Mouse (Mus musculus) midbrain, embryonic 16.5 days (tissue): ENCODE data around the gene Gm13694. TPM values are rescaled to one million over a fixed set of nuclear protein-coding genes. Genes with fewer than 3 reads are reported as not detected.
"Not testable (repeated sequence)": the region's sequence is repeated elsewhere in the genome, so short reads cannot be mapped to it uniquely, and the experiment has no call there.

Experiments
- ATAC-seq: fragments of 200-750 bp; cut with Nextera tagmentation; 2 replicates; pipeline ENCODE4 v1.8.0; 2017; ENCODE audit warnings: moderate TSS enrichment
- H3K27ac ChIP-seq: fragments of 300-500 bp; sonication (generic); 2 replicates; pipeline ENCODE4 v1.5.1; 2014; ENCODE audit warnings: mild to moderate bottlenecking, low read length, mixed read lengths
- H3K27me3 ChIP-seq: fragments of 300-500 bp; sonication (generic); 2 replicates; pipeline ENCODE4 v1.6.1; 2014; ENCODE audit warnings: low read depth, low read length, mixed read lengths; ENCODE audit not compliant: control insufficient read depth, insufficient read depth
- H3K36me3 ChIP-seq: fragments of 300-500 bp; sonication (generic); 2 replicates; pipeline ENCODE4 v1.6.1; 2014; ENCODE audit warnings: mild to moderate bottlenecking, low read length, moderate library complexity, mixed read lengths; ENCODE audit not compliant: control insufficient read depth, insufficient read depth
- H3K4me1 ChIP-seq: fragments of 300-500 bp; sonication (generic); 2 replicates; pipeline ENCODE4 v1.6.1; 2014; ENCODE audit warnings: mild to moderate bottlenecking, low read length, mixed read lengths; ENCODE audit not compliant: control insufficient read depth, insufficient read depth
- H3K4me2 ChIP-seq: fragments of 300-500 bp; sonication (generic); 2 replicates; pipeline ENCODE4 v1.6.1; 2014; ENCODE audit warnings: mild to moderate bottlenecking, low read length, mixed read lengths
- H3K4me3 ChIP-seq: fragments of 300-500 bp; sonication (generic); 2 replicates; pipeline ENCODE4 v1.5.1; 2014; ENCODE audit warnings: low read depth, mild to moderate bottlenecking, low read length, moderate library complexity, mixed read lengths
- H3K9ac ChIP-seq: fragments of 300-500 bp; sonication (generic); 2 replicates; pipeline ENCODE4 v1.6.1; 2014; ENCODE audit warnings: low read depth, low read length, mixed read lengths
- H3K9me3 ChIP-seq: fragments of 300-500 bp; sonication (generic); replicated peaks from 2 replicates; pipeline ENCODE4 v1.6.1; 2014; ENCODE audit warnings: mild to moderate bottlenecking, low read length, mixed read lengths; ENCODE audit not compliant: control insufficient read depth, poor library complexity, severe bottlenecking
- WGBS: fragments of 180-500 bp; shearing (Covaris S2); extraction: QIAGEN DNeasy Blood & Tissue Kit; methylation state at CpG from one replicate; pipeline ENCODE4 v1.1.7; 2014; 5-methylcytosine and 5-hydroxymethylcytosine counted together
- polyA plus RNA-seq: library from polyadenylated mRNA; unstranded; fragments of >200 nt; fragmentation: Nextera tagmentation; extraction: Ambion mirVana; gene quantifications from 2 replicates; pipeline ENCODE4 v1.2.1, GENCODE M21; 2015

The Gm13694 gene
- polyA plus RNA-seq, 1 experiment from 2014 or later: not detected

DNA sequence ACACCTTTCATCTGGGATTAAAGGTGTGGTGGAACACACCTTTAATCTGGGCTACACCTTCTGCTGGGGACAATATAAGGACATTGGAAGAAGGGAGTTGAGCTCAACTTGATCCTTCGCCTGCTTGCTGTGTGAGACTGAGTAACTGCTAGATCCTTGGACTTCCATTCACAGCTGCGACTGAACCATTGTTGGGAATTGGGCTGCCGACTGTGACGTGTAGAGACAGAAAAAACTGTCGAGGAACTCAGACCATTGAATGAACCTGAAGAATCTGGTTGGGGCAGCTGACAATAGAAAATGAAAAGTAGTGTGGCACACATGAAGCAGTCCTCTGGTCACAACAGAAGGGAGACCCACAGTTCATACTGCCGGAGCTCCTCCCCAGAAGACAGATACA, 5.7 kb downstream of the Gm13694 start, which contains the start of gene Gm13697:
Gene Gm13697 (plus strand): TSS at position 301 of the 400 bp plus-strand sequence.
- not testable (repeated sequence) for H3K9ac ChIP-seq, H3K4me3 ChIP-seq, H3K27ac ChIP-seq, H3K4me2 ChIP-seq, ATAC-seq, H3K4me1 ChIP-seq, H3K36me3 ChIP-seq, H3K27me3 ChIP-seq, H3K9me3 ChIP-seq
- WGBS: no CpG with 5 or more reads among the region's 6 CpGs

DNA sequence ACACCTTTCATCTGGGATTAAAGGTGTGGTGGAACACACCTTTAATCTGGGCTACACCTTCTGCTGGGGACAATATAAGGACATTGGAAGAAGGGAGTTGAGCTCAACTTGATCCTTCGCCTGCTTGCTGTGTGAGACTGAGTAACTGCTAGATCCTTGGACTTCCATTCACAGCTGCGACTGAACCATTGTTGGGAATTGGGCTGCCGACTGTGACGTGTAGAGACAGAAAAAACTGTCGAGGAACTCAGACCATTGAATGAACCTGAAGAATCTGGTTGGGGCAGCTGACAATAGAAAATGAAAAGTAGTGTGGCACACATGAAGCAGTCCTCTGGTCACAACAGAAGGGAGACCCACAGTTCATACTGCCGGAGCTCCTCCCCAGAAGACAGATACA, 11.5 kb downstream of the Gm13694 start, which contains the start of gene Gm13691:
Gene Gm13691 (plus strand): TSS at position 301 of the 400 bp plus-strand sequence.
- H3K4me2 ChIP-seq, H3K27me3 ChIP-seq, H3K9me3 ChIP-seq, H3K4me1 ChIP-seq, H3K27ac ChIP-seq, H3K4me3 ChIP-seq, H3K36me3 ChIP-seq, H3K9ac ChIP-seq, ATAC-seq: not testable (repeated sequence)
- WGBS: no CpG with 5 or more reads among the region's 6 CpGs

DNA sequence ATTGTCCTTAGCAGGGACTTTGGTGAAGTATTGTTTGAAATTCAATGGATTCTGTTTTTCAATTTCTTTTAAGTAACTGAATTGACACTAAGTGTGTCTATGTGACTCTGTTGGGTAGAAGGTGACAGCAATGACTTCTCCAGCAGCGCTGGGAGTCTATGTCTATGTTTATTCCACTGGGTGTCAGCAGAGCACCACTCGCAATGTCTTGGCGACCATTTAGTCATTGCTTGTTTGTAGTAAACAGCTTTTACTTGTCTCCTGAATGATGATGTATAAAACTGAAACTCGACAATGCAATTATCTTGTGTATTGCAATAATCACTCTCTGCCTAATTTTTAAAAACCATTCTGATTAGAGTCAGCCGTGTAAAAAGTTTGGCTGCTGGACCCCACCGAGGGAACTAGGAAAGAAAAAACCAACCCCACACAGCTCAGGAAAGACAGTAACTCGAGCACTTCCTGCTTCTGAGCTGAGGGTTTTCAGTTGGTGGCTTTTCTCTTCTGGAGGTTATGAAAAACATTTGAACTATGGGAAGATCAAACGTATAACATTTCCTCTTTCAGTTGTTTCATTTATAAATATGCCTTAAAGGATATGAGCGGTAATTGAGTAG, 15.0 kb downstream of the Gm13694 start:
- H3K4me3 ChIP-seq, H3K36me3 ChIP-seq, H3K9me3 ChIP-seq, H3K4me2 ChIP-seq, H3K9ac ChIP-seq, H3K27me3 ChIP-seq, ATAC-seq, H3K4me1 ChIP-seq, H3K27ac ChIP-seq: not testable (repeated sequence)
- 70% methylated on average over 7 of the region's 9 CpGs for WGBS

DNA sequence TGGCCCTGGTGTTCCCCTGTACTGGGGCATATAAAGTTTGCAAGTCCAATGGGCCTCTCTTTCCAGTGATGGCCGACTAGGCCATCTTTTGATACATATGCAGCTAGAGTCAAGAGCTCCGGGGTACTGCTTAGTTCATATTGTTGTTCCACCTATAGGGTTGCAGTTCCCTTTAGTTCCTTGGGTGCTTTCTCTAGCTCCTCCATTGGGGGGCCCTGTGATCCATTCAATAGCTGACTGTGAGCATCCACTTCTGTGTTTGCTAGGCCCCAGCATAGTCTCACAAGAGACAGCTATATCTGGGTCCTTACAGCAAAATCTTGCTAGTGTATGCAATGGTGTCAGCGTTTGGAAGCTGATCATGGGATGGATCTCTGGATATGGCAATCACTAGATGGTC, 15.8 kb downstream of the Gm13694 start:
- H3K4me2 ChIP-seq, H3K9ac ChIP-seq, H3K36me3 ChIP-seq, ATAC-seq, H3K9me3 ChIP-seq, H3K27ac ChIP-seq, H3K4me1 ChIP-seq, H3K4me3 ChIP-seq, H3K27me3 ChIP-seq: not testable (repeated sequence)
- WGBS: no CpG with 5 or more reads among the region's 3 CpGs

DNA sequence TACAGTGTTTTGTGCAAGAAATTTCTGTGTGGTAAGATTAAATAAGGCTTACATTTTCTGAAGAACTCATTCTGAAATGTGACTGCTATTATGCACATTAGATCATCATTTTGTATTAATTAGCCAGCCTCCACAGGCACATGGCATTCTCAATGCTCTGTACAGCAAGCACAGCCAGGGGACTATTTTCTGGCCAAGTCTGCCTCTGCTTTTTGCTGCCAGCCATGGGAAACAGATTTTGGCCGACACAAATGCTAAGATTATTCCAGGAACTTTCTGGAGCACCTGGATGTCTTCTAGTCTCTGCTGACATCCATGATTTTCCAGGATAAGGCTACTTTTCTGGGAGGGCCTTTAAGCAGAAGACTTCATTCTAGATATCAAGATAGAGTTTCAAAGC, 30.2 kb downstream of the Gm13694 start:
- Histone ChIP-seq H3K27ac (no peak overlapping the region), H3K9me3 (no peaks in the 10 kb centered on the region), H3K4me2 (no peak overlapping the region), H3K4me1 (no peaks in the 10 kb centered on the region), H3K9ac (no peak overlapping the region), H3K4me3 (no peak overlapping the region), H3K27me3 (no peaks in the 10 kb centered on the region), H3K36me3 (no peaks in the 10 kb centered on the region)
- 73% methylated on average over 1 of the region's 1 CpGs for WGBS
- no peak for ATAC-seq

DNA sequence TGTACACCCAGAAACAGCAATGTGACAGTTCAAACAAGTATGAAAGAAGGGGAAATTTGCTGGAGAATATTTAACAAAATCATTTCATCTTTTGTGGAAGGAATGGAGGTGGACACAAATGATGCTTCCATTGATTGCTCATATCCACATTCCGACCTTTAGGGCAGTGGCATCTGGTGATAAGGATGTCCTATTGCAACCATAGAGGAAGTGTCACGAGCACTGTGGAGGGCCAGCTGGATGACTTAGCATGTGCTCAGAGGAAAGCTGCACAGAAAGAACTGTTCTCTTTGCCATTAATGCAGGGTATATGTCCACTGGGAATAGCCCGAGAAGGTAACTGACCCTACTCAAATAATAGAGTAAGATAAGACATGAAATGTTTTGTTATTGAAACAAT, 31.1 kb downstream of the Gm13694 start:
- ATAC-seq: no peak
- H3K36me3 ChIP-seq: no peaks in the 10 kb centered on the region
- WGBS: 94% methylated on average over 3 of the region's 3 CpGs
- no peak overlapping the region for H3K4me2 ChIP-seq
- H3K4me1 ChIP-seq: no peaks in the 10 kb centered on the region
- no peaks in the 10 kb centered on the region for H3K27me3 ChIP-seq
- H3K9ac ChIP-seq: no peak overlapping the region
- no peak overlapping the region for H3K27ac ChIP-seq
- no peaks in the 10 kb centered on the region for H3K9me3 ChIP-seq
- no peak overlapping the region for H3K4me3 ChIP-seq

DNA sequence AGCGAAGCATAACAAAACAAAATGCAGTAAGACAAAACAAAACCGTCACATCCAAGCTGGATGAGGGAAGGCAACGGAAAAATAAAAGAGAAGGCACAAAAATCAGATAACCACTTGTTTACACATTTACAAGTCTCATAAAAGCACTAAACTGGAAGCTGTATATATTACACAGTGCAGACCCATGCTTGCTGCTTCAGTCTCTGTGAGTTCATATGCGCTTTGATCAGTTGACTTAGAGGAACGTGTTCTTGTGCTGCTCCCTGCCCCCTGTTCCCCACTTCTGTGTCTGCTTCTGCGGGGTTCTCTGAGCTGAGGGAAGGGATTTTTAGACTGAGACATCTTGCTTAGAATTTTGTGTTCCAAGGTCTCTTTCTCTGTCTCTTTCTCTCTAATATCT, 35.8 kb downstream of the Gm13694 start:
- whole genome bisulfite sequencing: 76% methylated on average over 6 of the region's 6 CpGs
- no peak for ATAC-seq
- no peak overlapping the region for H3K9ac ChIP-seq

DNA sequence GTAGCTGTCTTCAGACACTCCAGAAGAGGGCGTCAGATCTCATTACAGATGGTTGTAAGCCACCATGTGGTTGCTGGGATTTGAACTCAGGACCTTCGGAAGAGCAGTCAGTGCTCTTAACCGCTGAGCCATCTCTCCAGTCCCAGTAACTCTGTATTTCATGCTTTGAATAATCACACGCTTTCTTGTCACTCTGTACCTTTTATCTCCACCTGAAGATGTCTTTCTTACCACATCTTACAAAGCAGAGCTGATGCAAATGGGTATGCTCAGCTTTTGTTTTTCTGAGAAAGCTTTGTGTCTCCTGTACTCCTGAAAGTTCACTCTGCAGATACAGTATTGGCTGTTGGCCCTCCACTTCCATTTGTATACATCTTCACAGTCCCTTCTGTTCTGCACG, 37.6 kb downstream of the Gm13694 start:
- WGBS: 84% methylated on average over 4 of the region's 5 CpGs
- not testable (repeated sequence) for H3K9me3 ChIP-seq, H3K4me1 ChIP-seq, H3K27ac ChIP-seq, H3K4me2 ChIP-seq, ATAC-seq, H3K27me3 ChIP-seq, H3K9ac ChIP-seq, H3K4me3 ChIP-seq, H3K36me3 ChIP-seq

More for the DNA sequence above, 35.8 kb downstream of the Gm13694 start:
- Histone ChIP-seq H3K4me3 (no peak overlapping the region), H3K9me3 (no peaks in the 10 kb centered on the region), H3K4me1 (no peaks in the 10 kb centered on the region), H3K4me2 (no peak overlapping the region), H3K36me3 (no peaks in the 10 kb centered on the region), H3K27ac (no peak overlapping the region), H3K27me3 (no peaks in the 10 kb centered on the region)

DNA sequence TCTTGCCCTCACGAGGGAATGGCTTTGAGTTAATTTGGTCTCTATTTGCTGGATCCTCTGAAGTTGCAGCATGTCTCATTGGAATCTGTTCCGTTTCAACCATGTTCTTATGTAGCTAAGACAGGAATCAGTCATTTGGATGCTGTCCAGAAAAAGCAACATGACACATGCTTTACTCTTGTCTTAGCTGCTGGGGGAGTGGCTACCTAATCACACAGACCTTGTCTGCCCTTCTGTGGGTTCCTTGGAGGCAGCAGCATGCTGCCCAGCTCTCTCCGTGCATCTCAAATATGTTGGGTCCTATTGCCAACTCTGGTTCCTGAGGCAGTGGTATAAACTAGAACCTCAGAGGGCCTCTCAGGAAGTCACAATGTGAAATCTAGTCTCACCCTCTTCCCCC, 39.6 kb downstream of the Gm13694 start:
- no peak overlapping the region for H3K4me2 ChIP-seq
- no peaks in the 10 kb centered on the region for H3K9me3 ChIP-seq
- 77% methylated on average over 3 of the region's 3 CpGs for WGBS

More for the DNA sequence above, 39.6 kb downstream of the Gm13694 start:
- ATAC-seq: no peak
- Histone ChIP-seq H3K9ac (no peak overlapping the region), H3K4me1 (no peaks in the 10 kb centered on the region), H3K27me3 (no peaks in the 10 kb centered on the region), H3K4me3 (no peak overlapping the region), H3K36me3 (no peaks in the 10 kb centered on the region), H3K27ac (no peak overlapping the region)
